Mouse (Mus musculus) megakaryocyte, embryonic 14.5 days (primary cell): ENCODE measurements at regions not wholly inside any gene's neighbourhood (a gene's known extent, or its start where the extent isn't known, plus 50 kb on each side); places are given as distances from the start of the nearest gene placed in this dataset.

Experiments
- FLI1 ChIP-seq: IDR thresholded peaks from 2 replicates; pipeline ENCODE4 v1.6.1; 2012; ENCODE audit warnings: low read length, inconsistent platforms, mixed read lengths
- GATA1 ChIP-seq: IDR thresholded peaks from 3 replicates; pipeline ENCODE4 v1.6.1; 2012; ENCODE audit warnings: mixed read lengths, low read length, inconsistent platforms, borderline replicate concordance

DNA sequence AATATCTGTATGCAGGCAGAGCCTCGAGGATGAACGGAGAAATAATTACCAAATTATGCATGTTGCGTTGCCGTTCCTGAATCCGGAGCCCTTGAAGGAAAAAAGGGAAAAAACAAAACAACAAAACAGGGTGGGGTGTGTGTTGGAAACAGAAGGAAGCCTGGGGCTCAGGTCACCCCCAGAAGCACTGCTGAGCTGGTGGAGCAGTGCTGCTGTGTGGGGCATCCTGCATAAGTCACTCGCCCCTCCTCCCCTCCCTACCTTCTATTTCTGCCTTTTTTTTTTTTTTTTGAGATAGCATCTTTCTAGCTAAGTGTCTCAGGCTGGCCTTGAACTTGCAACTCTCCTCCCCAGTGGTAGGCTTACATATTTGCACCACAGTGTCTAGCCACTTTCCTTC, 72.8 kb upstream of the Gm26897 start:
- no peak for TF ChIP-seq GATA1
- no peak for TF ChIP-seq FLI1
